Mouse (Mus musculus): ENCODE data around the gene 4933428G20Rik.

Gene 4933428G20Rik

DNA sequence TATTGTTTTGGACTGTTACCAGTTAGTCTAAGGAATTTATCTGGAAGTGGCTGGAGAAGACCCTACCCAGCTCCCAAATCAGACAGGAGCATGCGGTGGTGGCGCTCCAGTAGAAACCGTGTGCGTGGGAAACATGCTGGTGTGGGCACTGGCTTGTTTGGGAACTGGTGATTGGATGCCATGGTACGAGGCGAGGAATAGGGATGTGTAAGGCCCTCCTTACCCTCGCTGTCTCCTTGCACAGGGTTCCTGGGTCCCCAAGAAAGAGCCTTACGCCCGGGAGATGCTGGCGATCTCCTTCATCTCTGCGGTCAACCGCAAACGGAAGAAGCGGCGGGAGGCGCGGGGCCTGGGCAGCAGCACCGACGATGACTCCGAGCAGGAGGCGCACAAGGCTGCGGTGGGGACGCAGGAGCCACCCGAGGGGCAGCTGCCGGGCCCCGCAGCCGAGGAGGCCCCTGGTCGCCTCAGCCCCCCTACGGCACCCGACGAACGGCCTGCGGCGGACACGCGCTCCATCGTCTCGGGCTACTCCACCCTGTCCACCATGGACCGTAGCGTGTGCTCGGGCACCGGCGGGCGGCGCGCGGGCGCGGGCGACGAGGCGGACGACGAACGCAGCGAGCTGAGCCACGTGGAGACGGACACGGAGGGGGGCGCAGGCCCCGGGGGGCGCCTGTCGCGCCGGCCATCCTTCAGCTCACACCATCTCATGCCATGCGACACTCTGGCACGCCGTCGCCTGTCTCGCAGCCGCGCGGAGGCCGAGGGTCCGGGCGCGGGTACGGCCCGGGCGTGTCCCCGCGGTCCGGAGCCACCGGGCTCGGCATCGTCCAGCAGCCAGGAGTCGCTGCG, at the start of gene 4933428G20Rik:
TSS of gene 4933428G20Rik (minus strand) at position 476 of the 855 bp plus-strand sequence.
- no peak for DNase-seq (ENCODE audit: low read depth)

GRCm38 (mm10) chr11:97548757-97549156, 48.6 kb upstream of the 4933428G20Rik start:
- DNase-seq (ENCODE audit: low read depth), result no peak

DNA sequence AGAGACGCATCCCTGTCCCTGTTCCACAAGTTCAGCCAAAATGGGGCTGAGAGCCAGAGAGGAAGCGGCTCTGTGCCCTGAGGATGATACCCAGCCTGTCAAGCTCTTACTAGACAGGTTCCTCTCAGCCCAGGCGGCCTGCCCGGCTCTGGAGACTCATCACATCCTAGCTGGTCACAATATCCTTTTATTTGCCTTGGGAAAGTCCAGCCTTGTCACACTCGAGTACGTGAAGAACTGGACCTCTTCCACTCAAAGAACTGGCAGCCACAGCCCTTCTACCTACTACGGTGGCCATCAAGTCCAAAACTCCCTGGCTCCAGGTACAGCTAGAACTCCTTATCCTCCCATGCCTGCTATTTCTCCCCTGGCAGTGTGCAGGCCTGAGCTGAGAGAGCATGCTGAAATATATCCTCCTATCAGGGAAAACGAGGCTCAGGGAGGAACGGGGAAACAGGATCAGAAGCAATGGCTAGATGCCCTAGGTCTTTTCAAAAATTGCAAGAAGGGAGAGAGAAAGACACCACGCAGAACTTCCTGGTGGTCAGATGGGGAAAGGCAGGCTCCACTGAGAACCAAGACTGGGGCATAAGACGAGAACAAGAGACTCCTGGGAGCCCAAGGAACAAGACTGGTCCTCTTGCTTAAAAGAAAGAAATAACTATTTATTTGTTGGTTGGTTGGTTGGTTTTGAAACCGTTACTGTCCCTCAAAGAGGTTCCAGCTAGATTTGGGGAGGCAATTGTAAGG, 48.0 kb upstream of the 4933428G20Rik start:
- no peak for DNase-seq (ENCODE audit: low read depth)

- peak; percentile 62 for DNase-seq (ENCODE audit: low read depth)
These were observed 46.8 kb upstream of the 4933428G20Rik start for GRCm38 (mm10) chr11:97546804-97547411.

DNA sequence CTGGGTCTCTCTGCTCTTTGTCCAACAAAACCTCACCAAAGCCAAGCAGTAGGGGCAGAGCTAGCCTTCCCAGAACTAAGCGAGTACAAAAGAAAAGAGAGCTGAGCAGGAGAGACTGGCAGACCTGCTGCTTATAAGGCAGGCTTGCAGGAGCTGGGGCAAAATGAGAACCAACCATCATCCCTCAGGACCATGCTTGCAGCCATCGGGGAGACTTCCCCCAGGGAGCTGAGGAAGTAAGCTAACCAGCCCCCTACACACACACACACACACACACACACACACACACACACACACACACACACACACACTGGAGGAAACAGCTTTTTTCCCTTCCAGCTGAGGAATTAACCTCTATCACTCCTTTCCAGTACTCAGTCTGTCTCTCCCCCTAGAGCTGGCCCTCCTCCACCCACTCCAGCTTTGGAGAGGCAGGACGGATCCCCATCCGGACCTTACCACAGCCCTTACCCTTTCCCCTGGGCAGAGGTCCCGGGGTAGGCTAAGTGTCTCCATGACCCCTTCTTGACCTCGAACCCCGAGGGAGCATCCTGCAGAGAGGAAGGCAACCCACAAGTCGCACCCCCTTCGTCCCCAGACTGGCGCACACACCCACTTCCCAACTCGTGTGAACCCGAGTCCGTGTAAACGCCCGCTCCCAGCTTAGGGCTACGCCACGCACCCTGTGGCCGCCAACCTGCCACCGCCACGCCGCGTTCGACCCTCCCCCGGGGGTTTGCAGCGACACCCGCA, 45.8 kb upstream of the 4933428G20Rik start:
- DNase-seq (ENCODE audit: low read depth), result peak; percentile 60

DNA sequence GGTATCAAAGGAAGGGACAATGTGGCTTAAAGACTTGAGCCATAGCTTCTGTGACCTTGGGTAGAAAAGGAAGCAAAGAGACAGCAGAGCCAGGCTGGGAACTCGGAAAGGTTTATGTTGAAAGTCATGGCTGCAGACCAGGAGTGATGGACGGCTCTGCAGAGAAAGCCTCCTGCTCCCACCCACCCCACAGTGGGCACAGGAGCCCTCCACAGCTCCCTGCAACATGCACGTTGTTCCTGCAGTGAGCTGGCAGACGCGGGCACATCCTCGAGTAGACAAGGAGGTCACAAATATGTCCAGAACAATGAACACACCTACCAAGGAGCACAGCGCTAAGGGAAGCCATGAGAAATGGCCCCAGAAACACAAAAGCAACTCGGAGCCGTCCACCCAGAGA, 43.7 kb upstream of the 4933428G20Rik start:
- no peak for DNase-seq (ENCODE audit: low read depth)

DNA sequence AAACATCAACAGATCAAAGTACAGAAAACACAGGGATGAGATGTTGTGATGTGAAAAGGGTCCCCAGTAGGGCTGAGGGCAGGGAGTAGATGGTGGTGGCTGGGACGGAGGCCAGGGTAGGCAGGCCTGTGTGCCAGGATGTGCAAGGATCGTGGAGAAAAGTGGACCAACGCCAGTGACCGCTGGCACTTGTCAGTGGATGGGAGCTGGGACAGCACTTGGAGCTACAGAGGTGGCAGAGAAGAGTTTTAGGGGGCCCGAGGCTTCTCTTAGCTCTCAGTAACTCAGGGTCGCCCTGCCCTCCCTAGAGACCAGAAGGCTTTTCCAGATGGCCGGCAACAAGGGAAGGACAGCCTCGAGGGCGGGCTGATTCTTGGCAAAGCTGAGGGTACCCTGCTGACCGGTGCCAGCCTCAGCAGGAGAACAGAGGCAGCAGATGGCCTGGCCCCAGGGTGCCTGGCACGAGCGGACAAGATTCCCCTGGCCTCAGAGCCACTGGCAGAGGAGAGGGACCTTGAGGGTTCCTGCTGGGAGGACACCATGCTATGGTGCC, 43.1 kb upstream of the 4933428G20Rik start:
- no peak for DNase-seq (ENCODE audit: low read depth)

DNA sequence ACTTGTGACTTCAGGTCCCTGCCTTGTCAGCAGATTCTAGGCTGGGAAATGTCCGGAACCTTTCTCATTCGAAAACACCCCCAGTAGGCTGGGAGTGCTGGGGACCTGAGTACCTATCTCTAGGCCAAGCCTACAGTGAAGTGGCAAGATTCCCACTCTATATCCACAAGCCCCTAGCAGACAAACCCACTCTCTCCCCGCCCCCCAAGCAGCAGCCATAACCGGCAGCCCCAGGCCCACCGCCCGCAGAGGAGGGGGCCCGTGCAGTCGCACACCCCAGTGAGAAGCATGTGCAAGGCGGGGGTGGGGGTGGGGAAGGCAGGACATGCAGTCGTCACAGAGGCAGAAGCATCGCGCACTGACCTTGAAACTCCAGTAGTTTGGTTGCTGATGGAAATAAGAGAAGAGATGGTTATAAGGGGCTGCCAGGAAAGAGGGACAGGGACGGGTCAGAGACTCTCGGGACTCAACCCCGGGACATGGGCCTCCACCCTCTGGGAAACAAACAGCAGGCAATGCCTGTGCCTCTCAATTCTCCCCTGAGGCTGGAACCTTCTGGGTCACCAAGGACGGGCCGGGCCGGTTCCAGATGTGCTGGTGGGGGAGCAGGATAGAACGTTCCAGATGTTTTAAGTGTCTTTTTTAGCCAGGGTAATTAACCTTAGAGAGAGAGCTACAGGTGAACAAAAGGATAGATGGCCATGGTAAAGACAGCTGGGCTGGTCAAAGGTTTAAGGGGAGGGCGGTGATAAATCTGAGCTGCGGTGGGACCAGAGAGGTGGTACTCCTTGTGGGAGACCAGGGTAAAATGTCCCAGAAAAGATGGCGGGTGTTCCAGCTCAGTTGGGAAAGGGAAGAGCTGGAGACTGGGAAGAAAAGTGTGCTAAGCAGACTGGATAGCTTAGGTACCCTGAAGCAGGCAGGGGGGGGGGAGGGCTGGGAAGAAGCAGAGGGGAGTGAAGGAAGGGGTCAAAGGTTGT, 42.3 kb upstream of the 4933428G20Rik start:
- no peak for DNase-seq (ENCODE audit: low read depth)

DNA sequence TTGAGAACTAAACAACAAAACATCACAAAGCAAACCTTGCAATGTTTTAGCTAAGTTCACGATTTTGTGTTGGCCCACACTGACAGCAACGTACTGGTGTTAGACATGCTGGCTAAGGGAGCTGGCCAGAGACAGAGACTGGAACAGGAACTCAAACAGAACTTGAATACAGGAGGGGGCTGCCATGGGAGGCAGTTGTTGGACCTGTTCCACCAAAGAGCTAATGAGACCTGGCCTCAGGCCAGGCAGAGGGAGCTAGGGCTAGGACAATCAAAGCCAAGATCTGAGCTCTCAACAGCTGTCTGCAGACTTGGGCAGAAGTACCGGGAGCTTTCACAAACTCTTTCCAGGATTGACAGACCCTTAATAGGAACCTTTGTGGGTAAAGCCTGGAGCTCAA, 40.5 kb upstream of the 4933428G20Rik start:
- peak; percentile 32 for DNase-seq (ENCODE audit: low read depth)

GRCm38 (mm10) chr11:97540136-97540535, 40.0 kb upstream of the 4933428G20Rik start:
- peak; percentile 69 for DNase-seq (ENCODE audit: low read depth)

GRCm38 (mm10) chr11:97539622-97540021, 39.5 kb upstream of the 4933428G20Rik start:
- DNase-seq (ENCODE audit: low read depth), result no peak

GRCm38 (mm10) chr11:97537580-97538089, 37.5 kb upstream of the 4933428G20Rik start:
- DNase-seq (ENCODE audit: low read depth), result no peak

DNA sequence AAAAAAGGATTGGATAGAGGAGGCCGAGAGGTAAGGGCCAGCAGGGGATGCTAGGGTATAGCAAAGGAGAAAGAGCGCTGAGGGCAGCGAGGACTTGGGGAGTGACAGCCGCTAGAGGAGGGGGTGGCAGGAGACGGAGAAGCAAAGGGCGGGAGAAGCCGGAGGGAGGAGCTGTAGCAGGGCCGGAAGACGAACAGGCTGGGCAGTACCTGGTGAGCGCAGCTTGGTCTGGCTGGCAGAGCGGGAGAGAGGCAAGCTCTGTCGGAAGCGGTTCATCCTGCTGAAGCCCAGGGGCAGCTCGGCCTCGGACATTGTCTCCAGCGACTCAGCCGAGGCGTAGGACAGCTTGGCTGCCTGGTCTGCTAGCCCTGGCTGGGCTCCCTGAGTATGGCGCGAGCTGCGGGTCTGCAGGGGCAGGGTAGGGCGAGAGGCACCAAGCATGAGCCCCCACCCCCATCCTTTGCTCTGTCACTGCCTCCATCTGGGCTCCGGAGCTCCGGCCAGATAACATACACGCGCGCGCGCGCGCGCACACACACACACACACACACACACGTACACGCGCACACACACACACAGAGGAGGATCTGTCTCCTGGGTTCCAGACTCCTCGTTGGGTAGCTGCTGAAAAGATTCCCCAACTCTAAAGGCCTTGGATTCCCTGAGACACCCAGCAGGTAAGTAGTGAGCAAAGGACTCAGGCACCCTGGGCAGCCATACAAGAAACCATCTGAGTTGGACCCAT, 36.9 kb upstream of the 4933428G20Rik start:
- no peak for DNase-seq (ENCODE audit: low read depth)

DNA sequence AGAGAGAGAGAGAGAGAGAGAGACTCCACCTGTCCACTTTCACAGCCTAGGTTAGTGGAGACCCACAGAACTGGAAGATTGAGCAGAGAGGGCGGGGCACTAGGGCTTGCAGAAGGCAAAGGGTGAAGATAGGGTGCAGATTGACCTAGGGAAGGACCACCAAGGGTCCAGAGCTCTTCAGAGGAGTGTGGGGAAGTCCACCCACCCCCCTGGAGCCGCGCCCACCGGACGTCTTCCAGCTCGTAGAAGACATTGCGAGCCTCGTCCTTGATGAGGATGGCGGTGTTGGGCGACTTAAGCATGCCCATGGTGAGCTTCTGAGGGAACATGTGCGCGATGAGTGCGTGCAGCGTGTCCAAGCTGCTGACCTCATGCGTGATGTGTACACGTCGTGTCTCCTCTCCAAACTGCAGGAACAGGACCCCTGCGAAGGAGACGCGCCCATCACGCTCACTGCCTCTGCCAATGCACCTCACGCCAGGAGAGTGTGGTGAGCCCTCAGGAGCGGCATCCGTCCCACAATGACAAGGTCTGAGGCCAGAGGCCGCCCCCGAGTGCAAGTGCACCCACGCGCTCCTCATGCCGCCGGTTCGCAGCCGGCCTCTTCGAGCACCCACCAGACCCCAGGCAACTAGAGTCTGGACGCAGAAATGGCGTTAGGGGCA, 36.1 kb upstream of the 4933428G20Rik start:
- DNase-seq (ENCODE audit: low read depth), result no peak

DNA sequence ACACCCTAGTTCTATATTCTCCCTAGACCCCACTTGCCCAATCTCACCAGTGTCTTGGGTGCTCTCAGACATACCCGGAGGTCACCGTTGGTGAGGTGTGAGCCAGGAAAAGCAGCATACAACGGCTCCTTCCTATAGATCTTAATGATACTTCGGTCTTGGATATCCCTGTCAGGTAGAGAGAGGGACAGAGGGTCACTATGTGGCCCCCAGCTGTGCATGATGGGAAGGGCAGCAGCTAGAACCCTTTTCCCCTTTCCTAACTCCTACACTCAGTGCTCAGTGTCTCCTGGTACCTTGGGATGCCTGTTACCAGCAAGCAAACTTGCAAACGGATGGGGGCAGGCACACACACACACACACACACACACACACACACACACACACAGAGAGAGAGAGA, 35.5 kb upstream of the 4933428G20Rik start:
- DNase-seq (ENCODE audit: low read depth), result no peak

- DNase-seq (ENCODE audit: low read depth), result no peak
These were observed 35.1 kb upstream of the 4933428G20Rik start for GRCm38 (mm10) chr11:97535308-97535630.

GRCm38 (mm10) chr11:97534442-97535307, 34.5 kb upstream of the 4933428G20Rik start:
- no peak for DNase-seq (ENCODE audit: low read depth)

- no peak for DNase-seq (ENCODE audit: low read depth)
These were observed 33.5 kb upstream of the 4933428G20Rik start for GRCm38 (mm10) chr11:97533653-97534052.

Data from 416B (cell line).